Mouse (Mus musculus) thymus, adult 2 months (tissue): ENCODE measurements around the gene Prkca.
A peak's percentile ranks its signal among the peaks of the same experiment; 100 is the strongest.

Experiments used
- CTCF ChIP-seq: fragments of 200-500 bp; IDR thresholded peaks from 2 replicates; pipeline ENCODE4 v1.5.1; 2012; ENCODE audit warnings: mild to moderate bottlenecking, control low read depth, low read length, moderate library complexity, borderline replicate concordance; ENCODE audit not compliant: control insufficient read depth, poor library complexity, insufficient read depth; ENCODE audit errors: extremely low read depth
- POLR2A ChIP-seq: fragments of 200-500 bp; IDR thresholded peaks from 2 replicates; pipeline ENCODE4 v1.6.1; 2012; ENCODE audit warnings: mild to moderate bottlenecking, low read length, control low read depth, moderate library complexity; ENCODE audit not compliant: control insufficient read depth, poor library complexity, insufficient read depth; ENCODE audit errors: extremely low read depth

GRCm38 (mm10) chr11:108343789-108344462, at the start of gene Prkca:
- no peak; the same call in 1 of the 2 replicates for TF ChIP-seq CTCF
- peak; percentile 67; the same call in 1 of the 2 replicates for TF ChIP-seq POLR2A
